Mouse (Mus musculus) forebrain, embryonic 13.5 days (tissue): ENCODE data around the gene C1qtnf6. TPM values are rescaled to one million over a fixed set of nuclear protein-coding genes. Genes with fewer than 3 reads are reported as not detected.
A peak's percentile ranks its signal among the peaks of the same experiment; 100 is the strongest.

Experiments
- ATAC-seq: fragments of 200-750 bp; cut with Nextera tagmentation; 2 replicates; pipeline ENCODE4 v1.8.0; 2017
- H3K27ac ChIP-seq: fragments of 300-500 bp; sonication (generic); 2 replicates; pipeline ENCODE4 v1.5.1; 2015; ENCODE audit warnings: inconsistent platforms, mild to moderate bottlenecking, moderate library complexity
- H3K27me3 ChIP-seq: fragments of 300-500 bp; sonication (generic); 2 replicates; pipeline ENCODE4 v1.6.1; 2015; ENCODE audit warnings: mild to moderate bottlenecking, inconsistent platforms
- H3K36me3 ChIP-seq: fragments of 300-500 bp; sonication (generic); 2 replicates; pipeline ENCODE4 v1.6.1; 2015; ENCODE audit warnings: mild to moderate bottlenecking, inconsistent platforms; ENCODE audit not compliant: poor library complexity, severe bottlenecking
- H3K4me1 ChIP-seq: fragments of 300-500 bp; sonication (generic); 2 replicates; pipeline ENCODE4 v1.6.1; 2015; ENCODE audit warnings: inconsistent platforms
- H3K4me2 ChIP-seq: fragments of 300-500 bp; sonication (generic); 2 replicates; pipeline ENCODE4 v1.6.1; 2015; ENCODE audit warnings: inconsistent platforms, mild to moderate bottlenecking, moderate library complexity
- H3K4me3 ChIP-seq: fragments of 300-500 bp; sonication (generic); 2 replicates; pipeline ENCODE4 v1.5.1; 2015; ENCODE audit warnings: mild to moderate bottlenecking, inconsistent platforms
- H3K9ac ChIP-seq: fragments of 300-500 bp; sonication (generic); 2 replicates; pipeline ENCODE4 v1.6.1; 2015; ENCODE audit warnings: mild to moderate bottlenecking, inconsistent platforms
- H3K9me3 ChIP-seq: fragments of 300-500 bp; sonication (generic); replicated peaks from 2 replicates; pipeline ENCODE4 v1.6.1; 2016; ENCODE audit warnings: inconsistent platforms
- WGBS: fragments of 180-500 bp; shearing (Covaris S2); methylation state at CpG from one replicate; pipeline ENCODE4 v1.1.7; 2015; 5-methylcytosine and 5-hydroxymethylcytosine counted together
- polyA plus RNA-seq: library from polyadenylated mRNA; unstranded; fragments of >200 nt; fragmentation: Nextera tagmentation; extraction: Ambion mirVana; gene quantifications from 2 replicates; pipeline ENCODE4 v1.2.1, GENCODE M21; 2015

C1qtnf6 gene
- polyA plus RNA-seq, 1 experiment from 2014 or later, result 4.1 TPM

- Histone ChIP-seq H3K4me3 (no peak overlapping the region), H3K9ac (no peak overlapping the region), H3K27ac (peak overlapping the region; percentile 35), H3K27me3 (no peaks in the 10 kb centered on the region), H3K36me3 (no peaks in the 10 kb centered on the region), H3K4me2 (peak overlapping the region; percentile 10; the same call in 1 of the 2 replicates), H3K9me3 (no peaks in the 10 kb centered on the region), H3K4me1 (peaks cover 37% of the 10 kb centered on the region)
- WGBS, result 89% methylated on average over 3 of the region's 3 CpGs
- no peak for ATAC-seq
These were observed 11.0 kb upstream of the C1qtnf6 start for GRCm38 (mm10) chr15:78542098-78542766.

GRCm38 (mm10) chr15:78541606-78542005 is 10.4 kb upstream of the C1qtnf6 start:
- H3K4me2 ChIP-seq, result 0 out of 2 replicates have a peak overlapping the region, but pooled peaks have one; percentile 10
- WGBS, result 47% methylated on average over 3 of the region's 3 CpGs
- no peaks in the 10 kb centered on the region for H3K9me3 ChIP-seq
- H3K36me3 ChIP-seq, result no peaks in the 10 kb centered on the region
- ATAC-seq, result peak; percentile 66
- H3K4me1 ChIP-seq, result peaks cover 37% of the 10 kb centered on the region
- no peaks in the 10 kb centered on the region for H3K27me3 ChIP-seq
- H3K9ac ChIP-seq, result peak overlapping the region; percentile 8; the same call in 1 of the 2 replicates
- H3K4me3 ChIP-seq, result no peak overlapping the region
- peak overlapping the region; percentile 62 for H3K27ac ChIP-seq

- peak overlapping the region; percentile 62 for H3K27ac ChIP-seq
- ATAC-seq, result no peak
- H3K36me3 ChIP-seq, result no peaks in the 10 kb centered on the region
- no peak overlapping the region for H3K4me3 ChIP-seq
- no peaks in the 10 kb centered on the region for H3K9me3 ChIP-seq
- H3K9ac ChIP-seq, result no peak overlapping the region
- no peaks in the 10 kb centered on the region for H3K27me3 ChIP-seq
- H3K4me2 ChIP-seq, result no peak overlapping the region
- peaks cover 37% of the 10 kb centered on the region for H3K4me1 ChIP-seq
- 76% methylated on average over 3 of the region's 3 CpGs for WGBS
These were observed 9.8 kb upstream of the C1qtnf6 start for GRCm38 (mm10) chr15:78541036-78541435.

GRCm38 (mm10) chr15:78535723-78536421 is 4.7 kb upstream of the C1qtnf6 start:
- Histone ChIP-seq H3K4me2 (no peak overlapping the region), H3K4me1 (peaks cover 10% of the 10 kb centered on the region), H3K9me3 (no peaks in the 10 kb centered on the region), H3K9ac (no peak overlapping the region; the same call in 1 of the 2 replicates), H3K36me3 (no peaks in the 10 kb centered on the region), H3K27me3 (no peaks in the 10 kb centered on the region), H3K4me3 (no peak overlapping the region), H3K27ac (no peak overlapping the region)
- ATAC-seq, result no peak
- 47% methylated on average over 10 of the region's 10 CpGs for WGBS

GRCm38 (mm10) chr15:78533346-78533835 is 2.2 kb upstream of the C1qtnf6 start:
- Histone ChIP-seq H3K27me3 (no peaks in the 10 kb centered on the region), H3K36me3 (no peaks in the 10 kb centered on the region), H3K9ac (0 out of 2 replicates have a peak overlapping the region, but pooled peaks have one; percentile 3), H3K4me2 (no peak overlapping the region), H3K4me1 (peaks cover 32% of the 10 kb centered on the region), H3K27ac (no peak overlapping the region), H3K9me3 (no peaks in the 10 kb centered on the region), H3K4me3 (no peak overlapping the region)
- no peak for ATAC-seq
- WGBS, result 83% methylated on average over 10 of the region's 10 CpGs

GRCm38 (mm10) chr15:78532566-78533345 is 1.5 kb upstream of the C1qtnf6 start:
- Histone ChIP-seq H3K4me2 (no peak overlapping the region), H3K36me3 (no peaks in the 10 kb centered on the region), H3K4me1 (peaks cover 32% of the 10 kb centered on the region), H3K9me3 (no peaks in the 10 kb centered on the region), H3K4me3 (no peak overlapping the region), H3K27ac (no peak overlapping the region), H3K27me3 (no peaks in the 10 kb centered on the region), H3K9ac (0 out of 2 replicates have a peak overlapping the region, but pooled peaks have one; percentile 3)
- ATAC-seq, result no peak
- WGBS, result 78% methylated on average over 10 of the region's 10 CpGs

- peak; percentile 84 for ATAC-seq
- H3K27ac ChIP-seq, result peak overlapping the region; percentile 46; the same call in 1 of the 2 replicates
- H3K27me3 ChIP-seq, result no peaks in the 10 kb centered on the region
- H3K9me3 ChIP-seq, result no peaks in the 10 kb centered on the region
- WGBS, result under 1% methylated on average over 25 of the region's 25 CpGs
- peaks cover 32% of the 10 kb centered on the region for H3K4me1 ChIP-seq
- peak overlapping the region; percentile 60 for H3K4me2 ChIP-seq
- H3K9ac ChIP-seq, result peak overlapping the region; percentile 66
- peak overlapping the region; percentile 31 for H3K4me3 ChIP-seq
- no peaks in the 10 kb centered on the region for H3K36me3 ChIP-seq
These were observed 769 bp upstream of the C1qtnf6 start for GRCm38 (mm10) chr15:78531901-78532469.

- no peak overlapping the region for H3K27ac ChIP-seq
- H3K4me2 ChIP-seq, result peak overlapping the region; percentile 60
- WGBS, result 73% methylated on average over 4 of the region's 4 CpGs
- peak; percentile 1; the same call in 1 of the 2 replicates for ATAC-seq
- peaks cover 32% of the 10 kb centered on the region for H3K4me1 ChIP-seq
- H3K9ac ChIP-seq, result peak overlapping the region; percentile 66
- H3K4me3 ChIP-seq, result no peak overlapping the region
- H3K27me3 ChIP-seq, result no peaks in the 10 kb centered on the region
- H3K36me3 ChIP-seq, result no peaks in the 10 kb centered on the region
- no peaks in the 10 kb centered on the region for H3K9me3 ChIP-seq
These were observed 170 bp upstream of the C1qtnf6 start for GRCm38 (mm10) chr15:78531451-78531720.

GRCm38 (mm10) chr15:78530141-78530540 is 1.1 kb downstream of the C1qtnf6 start:
- H3K4me1 ChIP-seq, result peaks cover 32% of the 10 kb centered on the region
- WGBS, result 73% methylated on average over 3 of the region's 3 CpGs
- H3K4me3 ChIP-seq, result no peak overlapping the region
- H3K27me3 ChIP-seq, result no peaks in the 10 kb centered on the region
- H3K27ac ChIP-seq, result no peak overlapping the region
- no peaks in the 10 kb centered on the region for H3K36me3 ChIP-seq
- peak overlapping the region; percentile 60; the same call in 1 of the 2 replicates for H3K4me2 ChIP-seq
- ATAC-seq, result no peak
- H3K9ac ChIP-seq, result 0 out of 2 replicates have a peak overlapping the region, but pooled peaks have one; percentile 66
- H3K9me3 ChIP-seq, result no peaks in the 10 kb centered on the region

GRCm38 (mm10) chr15:78529428-78529990 is 1.7 kb downstream of the C1qtnf6 start:
- ATAC-seq, result peak; percentile 57
- no peaks in the 10 kb centered on the region for H3K36me3 ChIP-seq
- no peaks in the 10 kb centered on the region for H3K27me3 ChIP-seq
- H3K9ac ChIP-seq, result peak overlapping the region; percentile 66
- peak overlapping the region; percentile 33 for H3K4me3 ChIP-seq
- 2% methylated on average over 11 of the region's 15 CpGs for WGBS
- H3K4me2 ChIP-seq, result peak overlapping the region; percentile 60
- H3K27ac ChIP-seq, result no peak overlapping the region
- peaks cover 32% of the 10 kb centered on the region for H3K4me1 ChIP-seq
- no peaks in the 10 kb centered on the region for H3K9me3 ChIP-seq

GRCm38 (mm10) chr15:78528726-78529411 is 2.3 kb downstream of the C1qtnf6 start:
- no peak for ATAC-seq
- Histone ChIP-seq H3K9me3 (no peaks in the 10 kb centered on the region), H3K4me1 (peaks cover 32% of the 10 kb centered on the region), H3K4me3 (peak overlapping the region; percentile 33), H3K9ac (peak overlapping the region; percentile 66), H3K27me3 (no peaks in the 10 kb centered on the region), H3K36me3 (no peaks in the 10 kb centered on the region), H3K27ac (no peak overlapping the region), H3K4me2 (peak overlapping the region; percentile 60)
- 53% methylated on average over 11 of the region's 11 CpGs for WGBS
